Mouse (Mus musculus) embryonic facial prominence, embryonic 14.5 days (tissue): Measurements from ENCODE around the gene Pomc. TPM values are rescaled to one million over a fixed set of nuclear protein-coding genes. Genes with fewer than 3 reads are reported as not detected.

Experiments
- ATAC-seq: fragments of 200-750 bp; cut with Nextera tagmentation; 2 replicates; pipeline ENCODE4 v1.8.0; 2017; ENCODE audit warnings: low read depth, moderate number of reproducible peaks, moderate TSS enrichment
- DNase-seq: peaks from one replicate; pipeline ENCODE4 v3.0.0-alpha.2; 2015; ENCODE audit warnings: low spot score
- H3K27ac ChIP-seq: fragments of 300-500 bp; sonication (generic); replicated peaks from 2 replicates; pipeline ENCODE4 v1.5.1; 2014; ENCODE audit warnings: low read depth, mild to moderate bottlenecking, low read length, moderate library complexity
- H3K27me3 ChIP-seq: fragments of 300-500 bp; sonication (generic); replicated peaks from 2 replicates; pipeline ENCODE4 v1.6.1; 2014; ENCODE audit warnings: low read length; ENCODE audit not compliant: control insufficient read depth, insufficient read depth
- H3K36me3 ChIP-seq: fragments of 300-500 bp; sonication (generic); 2 replicates; pipeline ENCODE4 v1.6.1; 2014; ENCODE audit warnings: low read length, mixed read lengths; ENCODE audit not compliant: control insufficient read depth, insufficient read depth
- H3K4me1 ChIP-seq: fragments of 300-500 bp; sonication (generic); 2 replicates; pipeline ENCODE4 v1.6.1; 2014; ENCODE audit warnings: antibody characterized with exemption, low read length; ENCODE audit not compliant: control insufficient read depth, insufficient read depth
- H3K4me2 ChIP-seq: fragments of 300-500 bp; sonication (generic); 2 replicates; pipeline ENCODE4 v1.6.1; 2014; ENCODE audit warnings: low read depth, mild to moderate bottlenecking, low read length, moderate library complexity, mixed read lengths
- H3K4me3 ChIP-seq: fragments of 300-500 bp; sonication (generic); 2 replicates; pipeline ENCODE4 v1.5.1; 2014; ENCODE audit warnings: low read depth, mild to moderate bottlenecking, low read length
- H3K9ac ChIP-seq: fragments of 300-500 bp; sonication (generic); 2 replicates; pipeline ENCODE4 v1.6.1; 2014; ENCODE audit warnings: low read depth, mild to moderate bottlenecking, low read length, moderate library complexity, mixed read lengths
- H3K9me3 ChIP-seq: fragments of 300-500 bp; sonication (generic); 2 replicates; pipeline ENCODE4 v1.6.1; 2016; ENCODE audit warnings: low read length; ENCODE audit not compliant: control insufficient read depth
- WGBS: fragments of 180-500 bp; shearing (Covaris S2); extraction: QIAGEN DNeasy Blood & Tissue Kit; methylation state at CpG from one replicate; pipeline ENCODE4 v1.1.7; 2014; 5-methylcytosine and 5-hydroxymethylcytosine counted together
- polyA plus RNA-seq: library from polyadenylated mRNA; unstranded; fragments of >200 nt; fragmentation: Nextera tagmentation; extraction: Ambion mirVana; gene quantifications from 2 replicates; pipeline ENCODE4 v1.2.1, GENCODE M21; 2014

Pomc gene
- polyA plus RNA-seq, 1 experiment from 2014 or later: 23.1 TPM

DNA sequence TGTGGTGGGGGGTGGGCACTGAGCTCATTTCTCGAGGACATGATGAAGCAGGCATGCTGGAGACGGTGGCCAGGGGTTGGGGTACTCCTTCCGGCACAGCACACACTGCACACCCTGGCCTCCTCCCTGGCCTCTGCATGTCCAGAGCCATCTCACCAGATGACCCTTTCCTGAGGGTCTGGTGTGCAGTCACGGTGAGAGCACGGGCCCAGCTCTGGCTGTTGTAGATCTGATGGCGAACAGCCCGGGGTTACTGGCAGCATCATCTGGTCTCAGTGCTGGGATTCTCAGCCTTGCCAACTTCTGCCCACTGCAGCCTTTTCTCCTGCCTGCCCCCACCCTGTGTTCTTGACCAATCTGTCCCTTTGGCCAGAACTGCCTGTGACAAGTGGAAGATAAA is 51.3 kb downstream of the Pomc start:
- 77% methylated on average over 7 of the region's 7 CpGs for WGBS
- no peak for DNase-seq
- H3K4me3 ChIP-seq: no peak overlapping the region
- no peaks in the 10 kb centered on the region for H3K27me3 ChIP-seq
- no peak overlapping the region for H3K27ac ChIP-seq
- ATAC-seq: no peak
- H3K9ac ChIP-seq: no peak overlapping the region
- no peaks in the 10 kb centered on the region for H3K36me3 ChIP-seq
- no peaks in the 10 kb centered on the region for H3K9me3 ChIP-seq
- no peak overlapping the region for H3K4me2 ChIP-seq
- H3K4me1 ChIP-seq: 0 out of 2 replicates have a peak, but pooled peaks cover 6% of the 10 kb centered on the region

DNA sequence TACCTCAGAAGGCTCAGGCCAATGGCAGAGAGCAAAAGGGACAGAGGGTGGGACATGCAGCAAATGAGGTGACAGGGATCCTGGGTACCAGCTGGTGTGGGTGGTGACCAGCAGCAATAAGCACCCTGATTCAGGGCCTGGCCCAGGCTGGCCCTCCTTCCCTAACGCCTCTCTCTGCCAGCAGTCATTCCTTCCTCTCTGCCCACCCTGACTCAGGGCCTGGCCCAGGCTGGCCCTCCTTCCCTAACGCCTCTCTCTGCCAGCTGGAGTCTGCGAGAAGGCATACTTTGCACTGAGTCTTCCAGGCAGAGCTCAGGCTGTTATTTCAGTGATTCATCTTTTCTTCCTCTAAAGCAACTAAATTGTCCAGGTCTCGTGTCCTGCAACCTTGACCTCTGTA is 52.4 kb downstream of the Pomc start:
- no peak overlapping the region for H3K9ac ChIP-seq
- no peak overlapping the region for H3K4me2 ChIP-seq
- H3K4me3 ChIP-seq: no peak overlapping the region
- DNase-seq (no peak), ATAC-seq (no peak)
- H3K27me3 ChIP-seq: no peaks in the 10 kb centered on the region
- 44% methylated on average over 4 of the region's 4 CpGs for WGBS
- 0 out of 2 replicates have a peak overlapping the region, but pooled peaks have one; percentile 33 for H3K27ac ChIP-seq
- no peaks in the 10 kb centered on the region for H3K36me3 ChIP-seq
- H3K9me3 ChIP-seq: no peaks in the 10 kb centered on the region
- 0 out of 2 replicates have a peak, but pooled peaks cover 6% of the 10 kb centered on the region for H3K4me1 ChIP-seq

DNA sequence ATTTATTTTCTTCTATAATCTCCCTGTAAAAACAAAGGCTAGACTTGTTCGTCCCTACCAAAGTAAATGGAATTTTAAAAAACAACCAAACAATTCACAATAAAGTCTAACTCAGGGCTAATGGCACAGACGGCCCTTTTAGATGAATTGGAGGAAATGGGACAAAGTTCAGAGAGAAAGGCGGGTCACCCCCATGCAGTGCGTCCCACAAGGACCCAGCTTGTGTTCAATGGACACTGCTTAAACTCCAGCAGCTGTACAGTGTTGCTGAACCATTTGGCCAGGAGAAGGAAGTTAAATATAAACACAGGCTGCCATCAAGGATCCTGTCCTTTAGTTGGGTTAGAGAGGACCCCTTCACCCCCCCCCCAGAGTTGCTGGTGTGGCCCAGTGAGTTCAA is 53.0 kb downstream of the Pomc start:
- Histone ChIP-seq H3K36me3 (no peaks in the 10 kb centered on the region), H3K27me3 (no peaks in the 10 kb centered on the region), H3K9me3 (no peaks in the 10 kb centered on the region), H3K27ac (no peak overlapping the region), H3K9ac (no peak overlapping the region), H3K4me2 (no peak overlapping the region), H3K4me1 (0 out of 2 replicates have a peak, but pooled peaks cover 6% of the 10 kb centered on the region), H3K4me3 (no peak overlapping the region)
- DNase-seq: no peak
- no peak for ATAC-seq
- 60% methylated on average over 4 of the region's 4 CpGs for WGBS

DNA sequence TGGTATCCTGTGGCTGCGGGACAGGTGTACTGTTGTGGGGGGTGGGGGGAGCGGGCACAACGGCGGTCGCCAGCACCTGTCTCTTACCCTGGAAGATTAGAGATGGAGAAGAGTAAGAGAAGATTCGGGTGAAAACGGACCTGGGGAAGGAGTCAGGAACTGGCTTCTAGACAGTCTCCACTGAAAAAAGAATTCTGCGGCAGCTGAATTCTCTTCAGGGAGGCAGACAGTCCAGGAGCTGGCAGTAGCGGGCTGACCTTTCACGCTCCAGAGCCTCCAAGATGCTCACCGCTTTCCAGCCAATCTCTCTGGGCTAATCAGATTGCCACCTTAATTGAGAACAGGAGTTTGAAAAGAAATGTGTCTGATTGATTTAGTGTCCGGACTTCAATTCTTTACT is 54.0 kb downstream of the Pomc start:
- H3K4me2 ChIP-seq: no peak overlapping the region
- WGBS: 40% methylated on average over 12 of the region's 12 CpGs
- 0 out of 2 replicates have a peak, but pooled peaks cover 6% of the 10 kb centered on the region for H3K4me1 ChIP-seq
- no peak overlapping the region for H3K4me3 ChIP-seq
- ATAC-seq (no peak), DNase-seq (no peak)
- H3K9ac ChIP-seq: no peak overlapping the region
- no peaks in the 10 kb centered on the region for H3K27me3 ChIP-seq
- H3K27ac ChIP-seq: no peak overlapping the region
- H3K36me3 ChIP-seq: no peaks in the 10 kb centered on the region
- no peaks in the 10 kb centered on the region for H3K9me3 ChIP-seq

Other genes with a start within 250 kb of the Pomc start
- 64.9 and 65.2 TPM in 2 replicates for gene Dnmt3a, start 148.9 kb upstream of the Pomc start, polyA plus RNA-seq
- 3.4 and 3.8 TPM in 2 replicates for gene Efr3b, start 84.0 kb downstream of the Pomc start, polyA plus RNA-seq
- gene Dnajc27, start 127.6 kb downstream of the Pomc start, polyA plus RNA-seq: 6.0 and 8.0 TPM in 2 replicates
- gene Adcy3, start 178.2 kb downstream of the Pomc start, polyA plus RNA-seq: 13.0 and 13.4 TPM in 2 replicates